Mouse (Mus musculus) spleen, adult 2 months (tissue): ENCODE measurements around the gene Atp10a.

Source experiments
- CTCF ChIP-seq: fragments of 200-500 bp; IDR thresholded peaks from 2 replicates; pipeline ENCODE4 v1.5.1; 2011; ENCODE audit warnings: mild to moderate bottlenecking, inconsistent platforms; ENCODE audit not compliant: insufficient read depth, insufficient read length, insufficient replicate concordance; ENCODE audit errors: extremely low read depth
- POLR2A ChIP-seq: fragments of 200-500 bp; IDR thresholded peaks from 2 replicates; pipeline ENCODE4 v1.6.1; 2011; ENCODE audit warnings: low read depth, low read length, inconsistent platforms

DNA sequence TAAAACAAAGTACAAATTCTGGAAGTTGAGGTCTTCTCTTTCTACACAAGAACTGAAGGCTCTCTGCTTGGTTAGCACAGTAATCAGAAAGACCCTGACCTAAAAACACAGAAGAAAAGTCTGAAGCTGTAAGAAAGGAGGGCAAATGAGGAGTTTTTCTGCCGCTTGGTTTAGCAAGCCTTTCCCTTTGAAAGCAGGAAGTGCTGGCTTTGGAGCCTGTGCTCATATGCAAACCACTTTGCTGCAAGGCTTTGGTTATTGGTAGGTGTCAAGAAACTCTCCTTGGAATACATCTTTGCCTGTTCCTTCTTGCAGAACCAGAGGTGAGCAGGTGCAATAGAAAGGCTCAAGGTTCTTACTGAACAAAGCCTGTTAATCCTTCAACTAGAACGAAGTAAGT is 41.1 kb downstream of the Atp10a start:
- TF ChIP-seq POLR2A (no peak), CTCF (no peak)
